Mouse (Mus musculus) embryonic fibroblast, embryonic 13.5 days (primary cell): ENCODE results near the gene Slc35f4.

Experiments used
- CTCF ChIP-seq: IDR thresholded peaks from 2 replicates; pipeline ENCODE4 v1.5.1; 2011; ENCODE audit warnings: mild to moderate bottlenecking, control low read depth, low read length, moderate library complexity, borderline replicate concordance; ENCODE audit not compliant: insufficient read depth
- POLR2A ChIP-seq: IDR thresholded peaks from 2 replicates; pipeline ENCODE4 v1.6.1; 2011; ENCODE audit warnings: low read depth, mild to moderate bottlenecking, control low read depth, low read length, moderate library complexity

DNA sequence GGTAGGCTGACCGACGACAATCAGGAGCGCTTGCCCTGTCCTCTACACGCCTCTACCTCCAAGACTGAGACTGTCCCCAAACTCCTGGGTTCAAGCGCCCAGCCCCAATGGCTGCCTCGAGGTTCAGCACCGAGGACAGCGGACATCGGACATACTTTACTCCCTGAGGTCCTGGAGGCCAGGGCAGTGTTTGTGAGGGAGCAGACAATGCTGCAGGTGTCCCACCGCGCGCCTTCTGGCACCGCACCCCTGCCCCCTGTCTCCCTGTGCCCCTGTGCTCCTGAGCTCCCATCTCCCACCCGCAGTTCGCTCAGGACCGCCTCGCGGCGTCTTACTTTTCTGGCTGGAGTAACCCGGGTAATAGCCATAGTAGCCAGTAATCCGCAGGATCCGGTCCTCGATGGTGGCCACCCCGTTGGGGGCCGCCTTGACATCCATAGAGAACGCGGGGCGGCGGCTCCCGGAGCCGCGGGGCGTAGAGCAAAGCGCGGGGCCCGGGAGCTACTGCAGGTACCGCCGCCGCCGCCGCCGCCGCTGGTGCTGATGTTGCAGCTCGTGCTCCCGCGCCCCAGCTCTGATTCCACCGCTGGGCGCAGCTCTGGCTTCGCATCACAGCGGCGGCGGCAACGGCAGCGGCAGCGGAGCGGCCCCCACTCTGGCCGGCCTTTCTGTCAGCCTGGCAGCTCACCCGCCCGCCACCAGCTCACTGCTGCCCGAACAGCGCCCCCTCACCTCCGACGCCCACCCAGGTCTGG, 493 bp downstream of the Slc35f4 start:
- TF ChIP-seq CTCF, result no peak
- no peak for TF ChIP-seq POLR2A
